Mouse (Mus musculus): ENCODE measurements around the gene Tmem274. TPM values are rescaled to one million over a fixed set of nuclear protein-coding genes. Genes with fewer than 3 reads are reported as not detected.

Gene Tmem274
- total RNA-seq, 2 experiments from 2014 or later = not detected

GRCm38 (mm10) chr4:149518351-149519220 lies 41.4 kb downstream of the Tmem274 start:
- intact Hi-C loops (cut with DNase I) = no loop called here
- no peak for DNase-seq

- intact Hi-C loops (cut with DNase I) = no loop called here
- no peak for DNase-seq
Observed at GRCm38 (mm10) chr4:149521258-149521657, 44.1 kb downstream of the Tmem274 start.

GRCm38 (mm10) chr4:149523961-149524360 lies 46.8 kb downstream of the Tmem274 start:
- intact Hi-C loops (cut with DNase I) = no loop called here
- no peak for DNase-seq

GRCm38 (mm10) chr4:149525170-149525569 lies 48.0 kb downstream of the Tmem274 start:
- no peak for DNase-seq
- intact Hi-C loops (cut with DNase I) = no loop called here

- DNase-seq = no peak
- intact Hi-C loops (cut with DNase I) = no loop called here
Observed at GRCm38 (mm10) chr4:149525811-149526210, 48.6 kb downstream of the Tmem274 start.

- DNase-seq = peak; percentile 54 to 61
- intact Hi-C loops (cut with DNase I) = no loop called here
Observed at GRCm38 (mm10) chr4:149526330-149526729, 49.2 kb downstream of the Tmem274 start.

- intact Hi-C loops (cut with DNase I) = no loop called here
- DNase-seq = no peak
Observed at GRCm38 (mm10) chr4:149527621-149528354, 50.6 kb downstream of the Tmem274 start.

- intact Hi-C loops (cut with DNase I) = no loop called here
Observed at GRCm38 (mm10) chr4:149529691-149530090, 52.5 kb downstream of the Tmem274 start.

More at GRCm38 (mm10) chr4:149529691-149530090, 52.5 kb downstream of the Tmem274 start:
- no peak for DNase-seq

Other genes with a start within 250 kb of the Tmem274 start
- gene Kif1b, start 169.7 kb upstream of the Tmem274 start, total RNA-seq (2021) = 100 to 1,000 TPM; 134 to 138 TPM
- 10 to 100 TPM; 46.3 to 58.6 TPM for gene Ube4b, start 50.6 kb upstream of the Tmem274 start, total RNA-seq (2021)
- gene Rbp7, start 22.4 kb upstream of the Tmem274 start, total RNA-seq (2021) = 10 to 100 TPM; 75.7 to 77.1 TPM
- 10 to 100 TPM; 20.8 to 23.4 TPM for gene Nmnat1, start 7.8 kb downstream of the Tmem274 start, total RNA-seq (2021)
- gene Lzic, start 7.9 kb downstream of the Tmem274 start, total RNA-seq (2021) = 10 to 100 TPM; 55.4 to 55.8 TPM
- gene Ctnnbip1, start 40.9 kb downstream of the Tmem274 start, total RNA-seq (2021) = 10 to 100 TPM; 42.9 to 44.5 TPM
- gene Clstn1, start 109.1 kb downstream of the Tmem274 start, total RNA-seq (2021) = 10 to 100 TPM; 76.7 to 82.1 TPM
- gene Pik3cd, start 225.2 kb downstream of the Tmem274 start, total RNA-seq (2021) = 1 to 10 TPM; 4.8 to 5.5 TPM

All from heart, postnatal 14 days (tissue).